Mouse (Mus musculus) kidney, adult 9 months (tissue): ENCODE results near the gene Cacna1e.

Experiments
- DNase-seq: peaks from one replicate; pipeline ENCODE4 v3.0.0; 2022

Gene Cacna1e

GRCm38 (mm10) chr1:154705882-154706565 lies 178.3 kb downstream of the Cacna1e start:
- no peak for DNase-seq

- DNase-seq = no peak
Measured at GRCm38 (mm10) chr1:154704558-154705185, 179.6 kb downstream of the Cacna1e start.

- no peak for DNase-seq
Measured at GRCm38 (mm10) chr1:154702623-154703022, 181.7 kb downstream of the Cacna1e start.

GRCm38 (mm10) chr1:154688876-154689665 lies 195.2 kb downstream of the Cacna1e start:
- DNase-seq = no peak

- DNase-seq = no peak
Measured at GRCm38 (mm10) chr1:154686861-154687260, 197.4 kb downstream of the Cacna1e start.

- no peak for DNase-seq
Measured at GRCm38 (mm10) chr1:154683477-154684106, 200.7 kb downstream of the Cacna1e start.

GRCm38 (mm10) chr1:154678989-154679388 lies 205.3 kb downstream of the Cacna1e start:
- no peak for DNase-seq

GRCm38 (mm10) chr1:154678151-154678550 lies 206.2 kb downstream of the Cacna1e start:
- DNase-seq = no peak

GRCm38 (mm10) chr1:154677677-154678076 lies 206.6 kb downstream of the Cacna1e start:
- no peak for DNase-seq

GRCm38 (mm10) chr1:154663721-154664120 lies 220.6 kb downstream of the Cacna1e start:
- DNase-seq = no peak

GRCm38 (mm10) chr1:154661977-154662376 lies 222.3 kb downstream of the Cacna1e start:
- DNase-seq = no peak

GRCm38 (mm10) chr1:154661221-154661864 lies 223.0 kb downstream of the Cacna1e start:
- DNase-seq = no peak

- DNase-seq = no peak
Measured at GRCm38 (mm10) chr1:154657366-154657765, 226.9 kb downstream of the Cacna1e start.

GRCm38 (mm10) chr1:154653951-154654350 lies 230.3 kb downstream of the Cacna1e start:
- no peak for DNase-seq

- no peak for DNase-seq
Measured at GRCm38 (mm10) chr1:154646156-154646950, 237.9 kb downstream of the Cacna1e start.

- DNase-seq = no peak
Measured at GRCm38 (mm10) chr1:154637821-154638220, 246.5 kb downstream of the Cacna1e start.

- DNase-seq = no peak
Measured at GRCm38 (mm10) chr1:154635766-154636165, 248.5 kb downstream of the Cacna1e start.

- no peak for DNase-seq
Measured at GRCm38 (mm10) chr1:154632886-154633285, 251.4 kb downstream of the Cacna1e start.

- DNase-seq = no peak
Measured at GRCm38 (mm10) chr1:154622666-154623653, 261.3 kb downstream of the Cacna1e start.

- DNase-seq = no peak
Measured at GRCm38 (mm10) chr1:154617743-154618455, 266.4 kb downstream of the Cacna1e start.
